Mouse (Mus musculus): ENCODE data around the gene Zdhhc1. TPM values are rescaled to one million over a fixed set of nuclear protein-coding genes. Genes with fewer than 3 reads are reported as not detected.
A peak's percentile ranks its signal among the peaks of the same experiment; 100 is the strongest.

The Zdhhc1 gene
- polyA plus RNA-seq, 1 experiment from 2014 or later: 36.8 TPM

DNA sequence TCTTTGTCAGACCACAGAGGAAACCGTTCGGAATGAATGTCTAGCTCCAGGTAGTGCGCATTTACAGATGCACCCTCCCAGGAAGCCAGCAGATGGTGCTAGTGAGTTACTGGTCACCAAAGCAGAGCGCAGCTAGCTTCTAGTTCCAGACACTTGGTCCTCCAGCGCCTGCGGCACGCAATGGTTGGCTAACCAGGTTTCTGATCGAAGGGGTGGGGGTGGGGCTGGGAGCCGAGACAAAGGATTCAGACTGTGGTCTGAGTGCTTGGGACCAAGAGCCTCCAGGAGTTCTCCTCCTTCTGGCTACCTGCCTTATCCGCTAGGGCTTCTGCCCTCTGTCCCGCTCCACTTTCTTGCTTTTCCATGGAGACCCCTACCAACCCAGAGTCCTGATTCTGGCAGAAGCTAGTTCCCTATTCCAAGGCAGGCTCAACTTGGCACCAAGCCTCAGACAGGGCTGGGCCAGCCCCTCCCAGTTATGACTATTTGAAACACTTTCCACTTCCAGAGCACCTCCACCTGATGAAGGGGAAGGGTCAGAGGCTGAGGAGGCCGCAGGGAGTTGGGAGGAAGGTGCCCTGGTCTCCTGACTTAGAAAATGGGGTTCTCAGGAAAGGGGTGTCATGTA lies 19.4 kb upstream of the Zdhhc1 start:
- H3K4me1 ChIP-seq: peaks cover 33% of the 10 kb centered on the region
- H3K4me3 ChIP-seq (replicated peaks): peak overlapping the region; percentile 15; the same call in 1 of the 2 replicates
- 9% methylated on average over 12 of the region's 12 CpGs for WGBS
- no peak overlapping the region for H3K27ac ChIP-seq (replicated peaks)
- peak; percentile 48; the same call in 1 of the 2 replicates for ATAC-seq (ENCODE audit: low FRiP score)
- H3K9me3 ChIP-seq (replicated peaks): no peaks in the 10 kb centered on the region
- peak overlapping the region; percentile 50 for H3K4me2 ChIP-seq
- peaks cover 22% of the 10 kb centered on the region for H3K27me3 ChIP-seq (replicated peaks)
- H3K36me3 ChIP-seq: 0 out of 2 replicates have a peak, but pooled peaks cover under 1% of the 10 kb centered on the region
- H3K9ac ChIP-seq (replicated peaks): no peak overlapping the region

DNA sequence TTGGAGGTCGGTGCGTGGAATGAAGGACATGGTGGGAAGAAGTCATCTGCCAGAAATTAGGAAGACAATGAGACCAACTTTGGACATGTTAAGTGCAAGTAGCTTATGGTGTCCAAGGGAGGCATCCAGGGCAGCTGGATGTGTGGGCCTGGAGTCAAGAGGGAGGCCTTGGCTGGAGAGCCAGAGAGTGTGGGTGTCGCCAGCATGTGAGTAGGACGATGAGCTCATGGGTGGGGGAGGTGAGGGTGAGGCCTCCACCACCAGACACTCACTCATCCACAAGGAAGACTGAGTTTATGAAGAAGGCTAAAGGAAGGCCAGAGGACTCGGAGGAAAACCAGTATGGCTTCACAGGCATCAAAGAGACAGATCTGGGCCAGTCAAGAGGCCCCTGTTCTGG lies 18.0 kb upstream of the Zdhhc1 start:
- WGBS: 89% methylated on average over 5 of the region's 5 CpGs
- peaks cover 28% of the 10 kb centered on the region for H3K4me1 ChIP-seq
- no peaks in the 10 kb centered on the region for H3K9me3 ChIP-seq (replicated peaks)
- H3K4me2 ChIP-seq: no peak overlapping the region
- H3K27ac ChIP-seq (replicated peaks): no peak overlapping the region
- no peak overlapping the region for H3K9ac ChIP-seq (replicated peaks)
- no peak overlapping the region for H3K4me3 ChIP-seq (replicated peaks)
- no peak for ATAC-seq (ENCODE audit: low FRiP score)
- peaks cover 22% of the 10 kb centered on the region for H3K27me3 ChIP-seq (replicated peaks)
- H3K36me3 ChIP-seq: no peaks in the 10 kb centered on the region

DNA sequence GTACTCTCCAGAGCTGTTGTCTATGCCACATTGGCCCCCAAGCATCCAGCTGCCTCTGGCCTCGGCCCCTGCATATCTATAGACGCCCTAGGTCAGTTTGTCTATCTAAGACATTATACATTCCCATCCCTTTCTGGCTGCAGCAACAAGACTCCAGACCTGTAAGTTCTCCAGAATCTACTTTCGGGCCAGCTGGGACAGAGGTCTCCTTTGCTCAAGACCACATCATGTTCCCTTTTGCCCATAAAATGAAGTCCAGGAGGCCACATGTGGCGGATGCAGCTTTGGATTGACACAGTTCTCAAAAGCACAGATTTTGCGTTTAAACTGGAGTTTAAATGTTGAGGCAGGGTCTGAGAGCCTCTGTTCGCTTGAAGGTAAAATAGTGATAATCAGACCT lies 17.5 kb upstream of the Zdhhc1 start:
- WGBS: 90% methylated on average over 6 of the region's 6 CpGs
- no peak overlapping the region for H3K27ac ChIP-seq (replicated peaks)
- H3K9ac ChIP-seq (replicated peaks): no peak overlapping the region
- peaks cover 22% of the 10 kb centered on the region for H3K27me3 ChIP-seq (replicated peaks)
- no peaks in the 10 kb centered on the region for H3K9me3 ChIP-seq (replicated peaks)
- no peak overlapping the region for H3K4me2 ChIP-seq
- H3K4me3 ChIP-seq (replicated peaks): no peak overlapping the region
- no peaks in the 10 kb centered on the region for H3K36me3 ChIP-seq
- ATAC-seq (ENCODE audit: low FRiP score): no peak
- H3K4me1 ChIP-seq: peaks cover 23% of the 10 kb centered on the region

- ATAC-seq (ENCODE audit: low FRiP score): no peak
- Histone ChIP-seq H3K4me3 (replicated peaks) (no peak overlapping the region), H3K9me3 (replicated peaks) (no peaks in the 10 kb centered on the region), H3K4me1 (no peaks in the 10 kb centered on the region), H3K9ac (replicated peaks) (no peak overlapping the region), H3K36me3 (no peaks in the 10 kb centered on the region), H3K27me3 (replicated peaks) (peaks cover 7% of the 10 kb centered on the region; the same call in 1 of the 2 replicates), H3K27ac (replicated peaks) (no peak overlapping the region), H3K4me2 (no peak overlapping the region)
- WGBS: 44% methylated on average over 12 of the region's 12 CpGs
These were observed 13.5 kb upstream of the Zdhhc1 start for GRCm38 (mm10) chr8:105509997-105510735.

DNA sequence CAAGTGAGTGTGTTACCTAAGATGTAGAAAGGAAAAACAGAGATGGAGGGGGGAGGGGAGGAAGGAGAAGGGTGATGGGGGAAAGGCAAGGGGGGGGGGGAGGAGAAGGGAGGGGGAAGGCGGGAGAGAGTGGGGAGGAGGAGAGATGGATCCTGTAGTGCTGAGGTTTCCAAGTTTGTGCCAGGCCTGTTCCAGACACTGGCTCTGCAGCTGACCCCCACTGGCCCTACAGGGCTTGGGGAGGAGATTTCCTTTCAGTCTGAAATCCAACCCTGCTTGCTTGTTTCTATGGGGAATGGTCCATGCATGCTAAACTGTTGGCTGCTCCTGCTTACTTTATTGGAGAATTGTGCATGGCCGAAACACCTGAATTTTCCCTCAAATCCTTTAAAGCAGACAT lies 12.1 kb upstream of the Zdhhc1 start:
- H3K27ac ChIP-seq (replicated peaks): no peak overlapping the region

DNA sequence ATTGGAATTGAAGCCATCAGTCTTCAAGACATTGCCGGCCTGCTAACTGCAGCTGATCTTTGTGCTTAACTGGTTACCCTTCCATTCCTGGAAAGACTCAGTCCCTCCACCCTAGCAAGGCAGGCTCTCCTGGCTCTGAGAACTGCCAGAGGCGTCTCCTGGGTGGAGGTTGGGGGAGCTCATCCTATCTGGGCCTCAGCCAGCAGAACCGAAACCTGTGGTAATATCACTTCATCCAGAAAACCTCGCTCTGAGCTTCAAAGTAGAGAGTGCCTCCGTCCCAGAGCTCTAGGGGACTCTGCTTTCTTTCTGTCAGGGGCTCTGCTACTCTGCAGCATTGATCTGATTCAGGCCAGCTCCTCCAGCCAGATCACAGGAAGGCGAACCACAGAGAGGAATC lies 10.3 kb upstream of the Zdhhc1 start:
- 84% methylated on average over 6 of the region's 6 CpGs for WGBS
- Histone ChIP-seq H3K4me3 (replicated peaks) (no peak overlapping the region), H3K9ac (replicated peaks) (no peak overlapping the region), H3K4me1 (no peaks in the 10 kb centered on the region), H3K27me3 (replicated peaks) (no peaks in the 10 kb centered on the region), H3K36me3 (no peaks in the 10 kb centered on the region), H3K9me3 (replicated peaks) (no peaks in the 10 kb centered on the region), H3K4me2 (no peak overlapping the region), H3K27ac (replicated peaks) (no peak overlapping the region)
- ATAC-seq (ENCODE audit: low FRiP score): no peak

More for the DNA sequence above, 12.1 kb upstream of the Zdhhc1 start:
- Histone ChIP-seq H3K9me3 (replicated peaks) (no peaks in the 10 kb centered on the region), H3K9ac (replicated peaks) (no peak overlapping the region), H3K4me2 (no peak overlapping the region), H3K4me1 (no peaks in the 10 kb centered on the region), H3K36me3 (no peaks in the 10 kb centered on the region), H3K4me3 (replicated peaks) (no peak overlapping the region), H3K27me3 (replicated peaks) (no peaks in the 10 kb centered on the region)
- WGBS: 54% methylated on average over 1 of the region's 2 CpGs
- no peak for ATAC-seq (ENCODE audit: low FRiP score)

GRCm38 (mm10) chr8:105504617-105505016 lies 7.9 kb upstream of the Zdhhc1 start:
- no peaks in the 10 kb centered on the region for H3K4me1 ChIP-seq
- no peak overlapping the region for H3K4me3 ChIP-seq (replicated peaks)
- ATAC-seq (ENCODE audit: low FRiP score): no peak
- WGBS: 88% methylated on average over 3 of the region's 3 CpGs
- no peaks in the 10 kb centered on the region for H3K27me3 ChIP-seq (replicated peaks)
- no peak overlapping the region for H3K27ac ChIP-seq (replicated peaks)
- H3K36me3 ChIP-seq: no peaks in the 10 kb centered on the region
- no peak overlapping the region for H3K4me2 ChIP-seq
- H3K9ac ChIP-seq (replicated peaks): no peak overlapping the region
- no peaks in the 10 kb centered on the region for H3K9me3 ChIP-seq (replicated peaks)

- H3K4me1 ChIP-seq: peaks cover 22% of the 10 kb centered on the region
- H3K36me3 ChIP-seq: no peaks in the 10 kb centered on the region
- no peak overlapping the region for H3K27ac ChIP-seq (replicated peaks)
- no peak for ATAC-seq (ENCODE audit: low FRiP score)
- H3K4me2 ChIP-seq: no peak overlapping the region
- no peak overlapping the region for H3K9ac ChIP-seq (replicated peaks)
- no peaks in the 10 kb centered on the region for H3K27me3 ChIP-seq (replicated peaks)
- H3K4me3 ChIP-seq (replicated peaks): no peak overlapping the region
- no peaks in the 10 kb centered on the region for H3K9me3 ChIP-seq (replicated peaks)
- WGBS: 79% methylated on average over 12 of the region's 12 CpGs
These were observed 3.1 kb upstream of the Zdhhc1 start for GRCm38 (mm10) chr8:105499787-105500186.

DNA sequence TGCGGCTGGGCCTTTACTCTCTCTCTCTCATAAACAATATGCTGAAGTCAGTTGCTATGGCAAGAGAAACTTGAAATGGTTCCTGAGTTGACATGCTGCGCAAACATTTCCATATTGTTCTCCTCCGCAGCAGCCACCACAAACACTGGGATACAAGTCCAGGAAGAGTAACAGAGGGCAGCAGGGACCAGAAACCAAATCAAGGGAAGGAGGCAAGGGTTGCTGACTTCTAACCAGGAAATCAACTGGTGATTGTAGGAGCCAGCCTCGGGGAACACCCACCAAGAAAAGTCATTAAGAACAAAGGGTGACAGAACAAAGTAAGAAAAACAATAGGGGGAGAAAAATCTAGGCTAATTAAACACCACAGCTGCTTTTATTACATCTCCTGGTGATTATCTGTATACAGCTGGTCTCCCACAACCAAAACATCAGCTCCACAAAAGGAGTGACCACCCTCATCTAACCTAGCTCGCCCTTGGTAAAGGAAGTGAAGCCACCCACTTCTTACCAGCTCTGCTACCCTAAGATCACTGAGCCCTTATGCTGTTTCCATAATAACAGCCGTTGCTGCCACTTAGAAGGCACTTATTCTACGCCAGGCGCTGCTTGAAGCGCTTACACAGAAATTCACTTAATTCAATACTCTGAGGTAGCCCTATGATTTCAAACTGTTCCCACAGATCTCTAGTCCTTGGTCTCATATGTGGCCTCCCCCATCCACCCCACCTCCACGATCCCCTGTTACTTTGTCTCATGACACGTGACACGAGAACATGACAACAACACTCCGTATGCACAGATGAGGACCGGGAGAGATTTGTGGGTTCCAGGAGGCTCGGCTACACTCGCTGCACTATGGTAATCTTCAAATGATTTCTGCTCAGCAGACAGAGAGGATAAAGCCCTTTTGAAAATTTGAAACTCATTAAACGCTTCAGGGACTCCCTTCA lies 1.1 kb downstream of the Zdhhc1 start:
- Histone ChIP-seq H3K9ac (replicated peaks) (peak overlapping the region; percentile 88; the same call in 1 of the 2 replicates), H3K27me3 (replicated peaks) (no peaks in the 10 kb centered on the region), H3K4me1 (peaks cover 25% of the 10 kb centered on the region), H3K27ac (replicated peaks) (peak overlapping the region; percentile 80), H3K9me3 (replicated peaks) (no peaks in the 10 kb centered on the region), H3K4me2 (peak overlapping the region; percentile 86), H3K4me3 (replicated peaks) (peak overlapping the region; percentile 72), H3K36me3 (no peaks in the 10 kb centered on the region)
- WGBS: 17% methylated on average over 17 of the region's 17 CpGs
- ATAC-seq (ENCODE audit: low FRiP score): no peak

- ATAC-seq (ENCODE audit: low FRiP score): no peak
- Histone ChIP-seq H3K27ac (replicated peaks) (no peak overlapping the region), H3K4me1 (peaks cover 25% of the 10 kb centered on the region), H3K4me2 (no peak overlapping the region), H3K9ac (replicated peaks) (no peak overlapping the region), H3K27me3 (replicated peaks) (no peaks in the 10 kb centered on the region), H3K36me3 (no peaks in the 10 kb centered on the region), H3K4me3 (replicated peaks) (no peak overlapping the region), H3K9me3 (replicated peaks) (no peaks in the 10 kb centered on the region)
- 82% methylated on average over 3 of the region's 3 CpGs for WGBS
These were observed 2.1 kb downstream of the Zdhhc1 start for GRCm38 (mm10) chr8:105494566-105494965.

- ATAC-seq (ENCODE audit: low FRiP score): no peak
- no peak overlapping the region for H3K9ac ChIP-seq (replicated peaks)
- 64% methylated on average over 3 of the region's 3 CpGs for WGBS
These were observed 3.2 kb downstream of the Zdhhc1 start for GRCm38 (mm10) chr8:105493495-105493894.

More at GRCm38 (mm10) chr8:105493495-105493894, 3.2 kb downstream of the Zdhhc1 start:
- Histone ChIP-seq H3K9me3 (replicated peaks) (no peaks in the 10 kb centered on the region), H3K4me1 (peaks cover 25% of the 10 kb centered on the region), H3K36me3 (no peaks in the 10 kb centered on the region), H3K4me3 (replicated peaks) (no peak overlapping the region), H3K4me2 (no peak overlapping the region), H3K27me3 (replicated peaks) (no peaks in the 10 kb centered on the region), H3K27ac (replicated peaks) (no peak overlapping the region)

Measured in neural tube, embryonic 15.5 days (tissue).